Mouse (Mus musculus) intestine, embryonic 16.5 days (tissue): Measurements from ENCODE around the gene Pmvk. TPM values are rescaled to one million over a fixed set of nuclear protein-coding genes. Genes with fewer than 3 reads are reported as not detected.

Experiments
- ATAC-seq: fragments of 200-750 bp; cut with Nextera tagmentation; 2 replicates; pipeline ENCODE4 v1.8.0; 2017; ENCODE audit warnings: moderate TSS enrichment, moderate library complexity
- H3K27ac ChIP-seq: fragments of 300-500 bp; sonication (generic); 2 replicates; pipeline ENCODE4 v1.5.1; 2014; ENCODE audit warnings: mild to moderate bottlenecking, low read length
- H3K27me3 ChIP-seq: fragments of 300-500 bp; sonication (generic); replicated peaks from 2 replicates; pipeline ENCODE4 v1.6.1; 2014; ENCODE audit warnings: low read length, control low read depth, mixed read lengths; ENCODE audit not compliant: control insufficient read depth, insufficient read depth
- H3K36me3 ChIP-seq: fragments of 300-500 bp; sonication (generic); 2 replicates; pipeline ENCODE4 v1.6.1; 2014; ENCODE audit warnings: low read length, control low read depth; ENCODE audit not compliant: control insufficient read depth, insufficient read depth
- H3K4me1 ChIP-seq: fragments of 300-500 bp; sonication (generic); 2 replicates; pipeline ENCODE4 v1.6.1; 2014; ENCODE audit warnings: low read length, control low read depth, mixed read lengths; ENCODE audit not compliant: control insufficient read depth, insufficient read depth
- H3K4me2 ChIP-seq: fragments of 300-500 bp; sonication (generic); 2 replicates; pipeline ENCODE4 v1.6.1; 2014; ENCODE audit warnings: low read depth, low read length, control low read depth
- H3K4me3 ChIP-seq: fragments of 300-500 bp; sonication (generic); 2 replicates; pipeline ENCODE4 v1.5.1; 2014; ENCODE audit warnings: mild to moderate bottlenecking, low read length
- H3K9ac ChIP-seq: fragments of 300-500 bp; sonication (generic); 2 replicates; pipeline ENCODE4 v1.6.1; 2014; ENCODE audit warnings: low read depth, low read length
- H3K9me3 ChIP-seq: fragments of 300-500 bp; sonication (generic); 2 replicates; pipeline ENCODE4 v1.6.1; 2016; ENCODE audit warnings: low read length, control low read depth; ENCODE audit not compliant: control insufficient read depth
- WGBS: fragments of 180-500 bp; shearing (Covaris S2); extraction: QIAGEN DNeasy Blood & Tissue Kit; methylation state at CpG from one replicate; pipeline ENCODE4 v1.1.7; 2014; 5-methylcytosine and 5-hydroxymethylcytosine counted together
- polyA plus RNA-seq: library from polyadenylated mRNA; unstranded; fragments of >200 nt; fragmentation: Nextera tagmentation; extraction: Ambion mirVana; gene quantifications from 2 replicates; pipeline ENCODE4 v1.2.1, GENCODE M21; 2015

Gene Pmvk
- polyA plus RNA-seq, 1 experiment from 2014 or later, result 77.0 TPM

GRCm38 (mm10) chr3:89458372-89458964, 4.1 kb downstream of the Pmvk start:
- H3K9me3 ChIP-seq, result no peaks in the 10 kb centered on the region
- peak overlapping the region; percentile 84 for H3K4me2 ChIP-seq
- ATAC-seq, result peak; percentile 65
- H3K4me3 ChIP-seq, result peak overlapping the region; percentile 76
- 0 out of 2 replicates have a peak, but pooled peaks cover 3% of the 10 kb centered on the region for H3K36me3 ChIP-seq
- 0 out of 2 replicates have a peak overlapping the region, but pooled peaks have one; percentile 85 for H3K9ac ChIP-seq
- peak overlapping the region; percentile 55 for H3K27ac ChIP-seq
- H3K4me1 ChIP-seq, result peaks cover 15% of the 10 kb centered on the region
- whole genome bisulfite sequencing, result 42% methylated on average over 13 of the region's 13 CpGs
- H3K27me3 ChIP-seq, result no peaks in the 10 kb centered on the region

DNA sequence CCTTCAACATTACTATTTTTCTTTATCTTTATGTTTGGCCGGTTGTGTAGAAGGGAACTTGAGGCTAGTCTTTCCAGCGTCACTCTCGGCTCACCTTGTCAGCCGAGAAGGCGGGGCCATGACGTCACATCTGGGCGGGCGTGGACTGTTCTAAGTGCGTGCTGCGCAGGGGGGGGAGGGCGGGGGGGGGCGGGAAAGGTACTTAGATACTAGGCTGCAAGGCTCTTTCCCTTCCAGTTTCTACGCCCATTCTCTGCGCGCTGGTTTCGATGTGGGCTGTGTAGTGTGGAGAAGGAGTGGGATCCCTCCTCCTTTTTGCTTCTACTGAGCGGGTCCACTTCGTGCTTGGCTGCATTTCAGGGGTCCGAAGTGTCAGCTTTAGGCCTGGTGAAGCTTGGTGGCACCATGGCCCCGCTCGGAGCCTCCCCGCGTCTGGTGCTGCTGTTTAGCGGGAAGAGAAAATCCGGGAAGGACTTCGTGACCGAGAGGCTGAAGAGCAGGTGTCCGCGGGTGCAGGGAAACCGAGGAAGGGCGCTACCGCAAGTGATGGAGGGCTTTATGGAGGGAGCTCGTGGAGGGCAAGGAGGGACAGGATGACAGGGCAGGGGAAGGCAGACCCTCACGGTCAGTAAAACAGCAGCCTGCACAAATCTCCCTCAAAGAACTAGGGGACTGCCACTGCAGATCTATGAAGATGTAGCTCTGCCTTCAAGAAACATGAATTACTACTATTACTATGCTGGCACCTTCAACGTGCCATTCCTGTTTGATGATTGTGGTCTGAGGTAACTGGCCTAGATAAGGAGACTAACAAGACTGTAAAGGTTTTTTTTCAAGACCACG, 4.8 kb downstream of the Pmvk start:
- Histone ChIP-seq H3K27ac (peak overlapping the region; percentile 89), H3K4me3 (peak overlapping the region; percentile 76), H3K4me1 (peaks cover 15% of the 10 kb centered on the region), H3K4me2 (peak overlapping the region; percentile 84), H3K36me3 (0 out of 2 replicates have a peak, but pooled peaks cover 3% of the 10 kb centered on the region), H3K27me3 (no peaks in the 10 kb centered on the region), H3K9ac (peak overlapping the region; percentile 85), H3K9me3 (no peaks in the 10 kb centered on the region)
- ATAC-seq, result peak; percentile 89
- WGBS, result under 1% methylated on average over 35 of the region's 36 CpGs

DNA sequence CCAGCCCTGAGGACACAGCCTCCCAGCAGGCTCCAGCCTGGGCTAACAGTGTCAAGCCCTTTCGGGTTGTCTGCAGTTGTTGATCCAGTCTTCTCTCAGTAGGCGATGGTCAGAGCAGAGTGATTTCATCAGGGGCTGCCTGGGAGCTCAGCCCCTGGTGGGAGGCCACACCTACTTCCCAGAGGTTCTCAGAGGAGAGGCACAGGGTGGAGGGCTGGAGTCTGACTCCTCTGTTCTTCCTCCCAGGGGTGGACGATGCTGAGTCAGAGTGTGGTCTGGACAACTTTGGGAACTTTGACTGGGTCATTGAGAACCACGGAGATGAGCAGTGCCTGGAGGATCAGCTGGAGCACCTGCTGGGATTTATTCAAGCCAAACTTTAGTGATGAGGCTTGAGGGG, 13.9 kb downstream of the Pmvk start:
- no peak for ATAC-seq
- Histone ChIP-seq H3K4me1 (no peaks in the 10 kb centered on the region), H3K9ac (no peak overlapping the region), H3K36me3 (no peaks in the 10 kb centered on the region), H3K4me2 (no peak overlapping the region), H3K4me3 (no peak overlapping the region), H3K27me3 (no peaks in the 10 kb centered on the region), H3K9me3 (no peaks in the 10 kb centered on the region), H3K27ac (no peak overlapping the region)
- 56% methylated on average over 4 of the region's 4 CpGs for WGBS

GRCm38 (mm10) chr3:89472280-89472679, 17.9 kb downstream of the Pmvk start:
- no peak overlapping the region for H3K4me2 ChIP-seq
- no peaks in the 10 kb centered on the region for H3K4me1 ChIP-seq
- ATAC-seq, result no peak
- no peaks in the 10 kb centered on the region for H3K36me3 ChIP-seq
- no peak overlapping the region for H3K9ac ChIP-seq
- H3K27me3 ChIP-seq, result no peaks in the 10 kb centered on the region
- H3K27ac ChIP-seq, result no peak overlapping the region
- no peak overlapping the region for H3K4me3 ChIP-seq
- no peaks in the 10 kb centered on the region for H3K9me3 ChIP-seq
- 80% methylated on average over 7 of the region's 7 CpGs for WGBS

DNA sequence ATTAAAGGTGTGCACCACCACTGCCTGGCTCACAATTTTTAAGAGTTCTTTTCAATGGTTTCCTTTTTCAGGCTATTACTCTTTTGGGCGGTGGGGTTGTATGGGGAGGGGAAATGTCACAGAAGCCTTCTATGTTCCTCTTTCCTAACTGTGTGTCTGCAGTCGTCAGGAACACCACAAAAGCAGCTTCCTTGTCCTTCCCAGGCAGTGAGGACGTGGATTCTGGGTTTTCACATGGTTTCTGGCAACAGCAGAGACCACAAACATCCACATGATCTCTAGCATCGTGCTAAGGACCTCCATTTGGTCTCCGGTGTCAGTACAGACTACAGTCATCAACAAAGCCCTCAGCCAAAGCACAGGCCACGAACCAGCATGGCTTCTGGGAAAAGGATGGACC, 19.5 kb downstream of the Pmvk start:
- Histone ChIP-seq H3K4me3 (no peak overlapping the region), H3K27ac (no peak overlapping the region), H3K9me3 (no peaks in the 10 kb centered on the region), H3K27me3 (no peaks in the 10 kb centered on the region), H3K9ac (no peak overlapping the region), H3K4me2 (no peak overlapping the region), H3K4me1 (no peaks in the 10 kb centered on the region), H3K36me3 (no peaks in the 10 kb centered on the region)
- WGBS, result 75% methylated on average over 6 of the region's 6 CpGs
- ATAC-seq, result no peak

DNA sequence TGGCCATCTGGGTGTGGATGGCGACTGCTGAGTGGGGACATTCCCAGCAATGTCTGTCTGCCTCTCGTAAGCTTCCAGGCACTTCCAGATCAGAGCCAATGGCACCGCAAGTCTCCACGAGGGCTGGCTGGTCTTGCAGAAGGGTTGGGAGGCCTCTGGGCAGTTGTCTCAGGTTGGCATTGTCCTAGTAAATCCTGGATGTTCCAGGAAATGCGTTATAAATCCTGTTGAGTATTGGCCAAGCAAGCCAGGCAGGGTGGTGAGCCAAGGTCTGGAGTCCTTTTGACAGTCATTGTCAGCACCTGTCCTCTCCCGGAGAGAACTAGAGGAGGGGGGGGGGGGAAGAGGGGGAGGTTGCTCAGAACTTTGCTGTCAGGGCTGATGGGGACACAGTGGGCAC, 24.7 kb downstream of the Pmvk start:
- H3K9ac ChIP-seq, result no peak overlapping the region
- 75% methylated on average over 6 of the region's 6 CpGs for WGBS
- H3K4me1 ChIP-seq, result no peaks in the 10 kb centered on the region
- no peak overlapping the region for H3K4me3 ChIP-seq
- no peaks in the 10 kb centered on the region for H3K9me3 ChIP-seq
- H3K36me3 ChIP-seq, result no peaks in the 10 kb centered on the region
- ATAC-seq, result no peak
- H3K27me3 ChIP-seq, result no peaks in the 10 kb centered on the region
- H3K27ac ChIP-seq, result no peak overlapping the region
- no peak overlapping the region for H3K4me2 ChIP-seq

- Histone ChIP-seq H3K4me2 (no peak overlapping the region), H3K27me3 (no peaks in the 10 kb centered on the region), H3K9me3 (no peaks in the 10 kb centered on the region), H3K9ac (no peak overlapping the region), H3K4me1 (peaks cover 3% of the 10 kb centered on the region; the same call in 1 of the 2 replicates), H3K27ac (no peak overlapping the region), H3K4me3 (no peak overlapping the region), H3K36me3 (no peaks in the 10 kb centered on the region)
- no peak for ATAC-seq
- 31% methylated on average over 2 of the region's 2 CpGs for WGBS
Observed at GRCm38 (mm10) chr3:89481488-89481887, 27.1 kb downstream of the Pmvk start.

DNA sequence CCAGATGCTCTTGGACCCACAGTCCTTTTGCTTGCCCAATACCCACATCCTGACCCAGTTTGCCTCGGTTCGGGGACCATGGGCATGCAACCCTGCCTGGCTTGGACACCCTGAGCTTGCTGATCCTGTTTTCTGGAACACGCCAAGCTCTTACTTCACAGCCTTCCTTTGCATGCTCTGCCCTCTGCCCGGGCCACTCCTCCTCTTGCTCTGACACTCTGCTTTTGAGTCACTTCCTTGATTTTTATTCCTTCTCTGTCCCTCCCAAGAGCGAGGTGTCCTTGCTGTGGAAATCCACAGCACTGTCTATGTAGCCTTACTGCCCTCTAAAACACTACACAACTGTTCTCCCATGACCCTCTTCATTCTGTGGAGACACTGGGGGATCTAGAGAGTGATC, 27.9 kb downstream of the Pmvk start:
- no peak overlapping the region for H3K4me3 ChIP-seq
- H3K4me2 ChIP-seq, result no peak overlapping the region
- peak overlapping the region; percentile 46 for H3K9ac ChIP-seq
- H3K27ac ChIP-seq, result no peak overlapping the region
- H3K36me3 ChIP-seq, result no peaks in the 10 kb centered on the region
- 83% methylated on average over 5 of the region's 5 CpGs for WGBS
- H3K27me3 ChIP-seq, result no peaks in the 10 kb centered on the region
- H3K4me1 ChIP-seq, result peaks cover 3% of the 10 kb centered on the region; the same call in 1 of the 2 replicates
- H3K9me3 ChIP-seq, result no peaks in the 10 kb centered on the region
- ATAC-seq, result peak; percentile 50

- peak; percentile 80 for ATAC-seq
- H3K4me3 ChIP-seq, result 0 out of 2 replicates have a peak overlapping the region, but pooled peaks have one; percentile 3
Observed at GRCm38 (mm10) chr3:89484766-89485524, 30.6 kb downstream of the Pmvk start.

More at GRCm38 (mm10) chr3:89484766-89485524, 30.6 kb downstream of the Pmvk start:
- H3K36me3 ChIP-seq, result no peaks in the 10 kb centered on the region
- no peaks in the 10 kb centered on the region for H3K9me3 ChIP-seq
- H3K4me2 ChIP-seq, result peak overlapping the region; percentile 32
- H3K27ac ChIP-seq, result no peak overlapping the region
- peak overlapping the region; percentile 48 for H3K9ac ChIP-seq
- H3K27me3 ChIP-seq, result no peaks in the 10 kb centered on the region
- peaks cover 3% of the 10 kb centered on the region; the same call in 1 of the 2 replicates for H3K4me1 ChIP-seq
- WGBS, result 17% methylated on average over 24 of the region's 24 CpGs
